Mouse (Mus musculus) effector memory CD4-positive, alpha-beta T cell, adult 5 months (primary cell): ENCODE measurements around the gene Strn3. TPM values are rescaled to one million over a fixed set of nuclear protein-coding genes. Genes with fewer than 3 reads are reported as not detected.

Experiments
- polyA plus RNA-seq: library from polyadenylated mRNA; unstranded; fragments of 100-300 nt; shearing (Covaris generic); gene quantifications from one replicate; pipeline ENCODE4 v1.2.1, GENCODE M21; 2017

Gene Strn3
- polyA plus RNA-seq, result 53.5 TPM

GRCm38 (mm10) chr12:51691845-51692632 is at the start of gene Strn3:
Strn3 (minus strand) TSS chr12:51691897.

GRCm38 (mm10) chr12:51690893-51691844 is 528 bp downstream of the Strn3 start, which contains the start of gene Ap4s1:
Ap4s1 (plus strand) TSS chr12:51691033.

GRCm38 (mm10) chr12:51593229-51594029 is 98.3 kb downstream of the Strn3 start, which contains the start of gene Coch:
Coch (plus strand) TSS chr12:51593341.

Other genes starting within 250 kb of the Strn3 start
- 0.47 TPM for gene Coch, start 98.6 kb downstream of the Strn3 start, polyA plus RNA-seq
- 38.0 TPM for gene Ap4s1, start 864 bp downstream of the Strn3 start, polyA plus RNA-seq
- 111 TPM for gene Hectd1, start 137.6 kb upstream of the Strn3 start, polyA plus RNA-seq